Mouse (Mus musculus): ENCODE data around the gene Mosmo.

Mosmo gene

DNA sequence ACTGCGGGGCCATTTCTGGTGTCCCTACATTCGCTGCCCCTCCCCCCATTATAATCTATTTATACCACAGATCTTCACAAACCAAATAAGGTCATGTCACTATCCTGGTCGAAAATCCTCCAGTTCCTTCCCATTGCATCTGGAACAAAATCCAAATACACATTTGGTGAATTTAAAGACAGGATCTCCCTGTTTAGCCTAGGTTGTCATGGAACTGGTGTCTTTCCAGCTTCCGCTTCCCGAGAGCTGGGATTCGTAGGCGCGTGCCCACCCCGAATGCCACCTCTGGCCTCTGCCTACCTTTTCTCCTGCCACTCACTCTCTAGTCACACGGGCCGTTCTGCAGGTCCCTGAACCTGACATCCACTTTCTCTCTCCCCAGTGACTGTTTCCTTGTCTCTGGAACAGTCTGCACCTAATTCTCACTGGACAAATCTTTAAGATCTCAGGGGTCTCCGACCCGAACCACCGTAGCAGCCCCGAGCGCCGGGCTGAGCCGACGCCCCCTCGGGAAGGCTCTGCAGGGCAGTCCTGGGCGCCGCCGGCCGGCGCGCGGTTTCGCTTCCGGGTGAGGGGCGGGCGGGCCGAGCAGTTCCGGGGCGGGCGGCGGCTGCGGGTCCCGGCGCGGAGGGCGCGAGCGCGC lies at the start of gene Mosmo:
Mosmo (plus strand) TSS at position 618 of the 643 bp plus-strand sequence.
- DNase-seq (ENCODE audit: low read depth, low spot score) = peak; percentile 61

DNA sequence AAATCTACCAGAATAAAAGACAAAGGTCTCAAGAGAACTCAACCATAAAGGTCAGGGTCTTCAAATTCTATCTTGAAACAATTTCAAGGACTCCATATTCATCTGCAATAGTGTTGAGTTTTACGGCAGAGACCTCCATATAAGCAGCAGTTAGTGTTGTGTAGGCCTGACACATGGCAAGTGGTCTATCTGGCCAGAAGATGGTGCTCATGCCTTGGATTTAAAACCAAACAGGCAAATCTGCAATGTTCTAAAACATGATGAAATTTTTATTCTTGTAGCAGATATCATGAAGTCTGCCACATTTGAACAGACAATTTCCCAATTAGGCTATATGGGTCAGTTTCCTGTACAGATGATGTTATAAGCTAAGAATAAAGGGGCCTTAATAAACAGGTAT lies 44.9 kb upstream of the Mosmo start:
- no peak for DNase-seq (ENCODE audit: low read depth, low spot score)

DNA sequence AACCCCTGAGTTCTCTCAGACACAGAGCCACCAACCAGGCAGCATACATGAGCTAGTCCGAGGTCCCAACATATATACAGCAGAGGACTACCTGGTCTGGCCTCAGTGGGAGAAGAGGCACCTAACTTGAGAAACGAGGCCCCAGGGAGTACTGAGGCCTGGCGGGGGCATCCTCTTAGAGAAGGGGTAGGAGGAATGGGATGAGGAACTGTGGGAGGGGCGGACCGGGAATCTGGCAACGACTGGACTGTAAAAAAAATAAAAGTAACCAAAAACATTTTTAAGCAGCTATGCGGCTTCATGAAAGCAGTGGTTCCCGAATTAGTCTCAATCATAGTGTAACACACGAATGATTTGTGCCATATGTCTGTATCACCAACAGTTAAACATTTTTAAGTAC lies 43.1 kb upstream of the Mosmo start:
- no peak for DNase-seq (ENCODE audit: low read depth, low spot score)

DNA sequence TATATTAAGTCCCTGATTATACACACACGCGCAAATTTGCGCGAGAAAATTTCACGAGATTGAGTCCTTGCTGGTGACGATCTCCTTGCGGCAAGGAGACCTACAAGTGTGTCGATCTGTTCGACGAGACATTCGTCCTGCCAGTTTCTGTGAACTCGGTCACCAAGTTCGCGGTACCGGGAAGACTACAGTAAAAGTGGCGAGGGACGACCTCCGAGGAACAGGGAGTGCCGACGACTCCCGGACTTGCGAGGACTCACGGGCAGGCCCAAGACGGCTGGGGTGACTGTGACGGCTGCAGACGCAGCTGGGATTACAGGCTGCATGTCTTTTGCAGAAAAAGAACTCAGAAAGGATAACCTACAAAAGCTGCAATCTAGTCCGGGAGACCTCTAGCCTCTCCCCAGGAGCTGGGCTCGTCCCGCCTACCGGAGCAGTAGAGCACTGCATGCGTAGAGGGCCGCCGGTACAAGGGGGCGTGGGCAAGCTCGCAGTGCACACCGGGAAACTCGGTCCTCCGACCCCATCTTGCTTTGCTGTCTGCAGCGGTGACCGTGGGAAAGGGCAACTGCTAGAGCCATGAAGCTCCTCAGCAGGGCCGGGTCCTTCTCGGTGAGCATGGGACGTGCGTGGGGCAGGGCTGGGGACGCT lies 42.6 kb upstream of the Mosmo start, which contains the start of gene Uqcrc2:
Uqcrc2 (plus strand) TSS at position 466 of the 651 bp plus-strand sequence.
- DNase-seq (ENCODE audit: low read depth, low spot score) = peak; percentile 83

DNA sequence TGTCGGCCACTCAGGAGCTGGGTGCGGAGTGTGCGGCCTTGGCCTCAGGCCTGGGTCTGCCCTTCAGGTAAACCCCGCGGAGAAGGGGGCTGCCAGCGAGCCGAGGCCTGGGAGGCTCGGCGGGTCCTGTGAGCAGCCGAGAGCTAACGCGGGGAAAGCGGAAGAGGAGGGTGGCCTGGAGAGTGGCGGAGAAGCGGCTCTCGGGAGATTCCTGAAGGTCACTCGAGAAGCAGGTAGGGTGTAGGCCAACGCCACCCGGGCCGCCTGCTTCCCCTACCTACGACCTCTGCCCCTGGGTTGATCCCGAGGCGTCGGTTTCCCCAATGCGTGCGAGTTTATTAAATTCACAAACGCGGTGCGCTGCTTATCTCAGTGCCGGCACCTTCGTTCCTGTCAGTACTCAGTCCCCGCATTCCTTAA lies 42.0 kb upstream of the Mosmo start:
- no peak for DNase-seq (ENCODE audit: low read depth, low spot score)

DNA sequence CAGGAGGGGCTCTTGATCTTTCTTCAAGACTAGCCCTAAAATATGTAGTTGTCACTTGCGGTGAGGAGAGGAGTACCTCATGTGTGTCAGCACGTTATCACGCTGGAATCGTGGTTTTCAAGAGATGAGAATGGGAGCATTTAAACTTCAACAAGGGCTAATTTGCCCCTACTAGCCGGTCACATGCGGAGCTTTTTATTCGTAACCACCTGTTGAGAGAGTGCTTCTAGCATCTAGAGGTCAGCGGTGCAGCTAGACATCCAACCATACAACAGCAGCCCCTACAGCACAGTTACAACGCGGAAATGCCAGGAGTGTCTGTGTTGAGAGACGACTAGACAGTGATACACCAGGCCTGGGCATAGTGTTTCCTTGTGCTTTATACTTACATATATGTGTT lies 41.6 kb upstream of the Mosmo start:
- DNase-seq (ENCODE audit: low read depth, low spot score) = no peak

DNA sequence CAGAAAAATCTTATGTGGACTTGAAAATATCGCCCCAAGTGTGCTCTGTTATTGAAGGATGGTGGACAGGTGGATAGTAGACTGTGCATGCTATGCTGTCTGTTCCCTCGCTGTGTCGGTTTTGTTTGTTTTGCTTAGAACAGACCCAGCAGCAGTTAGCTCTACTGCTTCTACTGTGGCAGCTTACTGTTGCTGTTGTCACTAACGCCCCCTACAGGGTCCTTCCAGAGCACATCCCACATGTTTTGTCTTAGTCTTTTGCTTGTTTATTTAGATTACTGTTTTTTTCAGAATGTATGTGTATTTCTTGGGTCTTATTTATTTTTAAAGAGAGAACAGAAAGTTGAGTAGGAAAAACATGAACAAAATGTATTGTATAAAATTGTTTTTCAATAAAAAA lies 34.2 kb upstream of the Mosmo start:
- DNase-seq (ENCODE audit: low read depth, low spot score) = no peak

DNA sequence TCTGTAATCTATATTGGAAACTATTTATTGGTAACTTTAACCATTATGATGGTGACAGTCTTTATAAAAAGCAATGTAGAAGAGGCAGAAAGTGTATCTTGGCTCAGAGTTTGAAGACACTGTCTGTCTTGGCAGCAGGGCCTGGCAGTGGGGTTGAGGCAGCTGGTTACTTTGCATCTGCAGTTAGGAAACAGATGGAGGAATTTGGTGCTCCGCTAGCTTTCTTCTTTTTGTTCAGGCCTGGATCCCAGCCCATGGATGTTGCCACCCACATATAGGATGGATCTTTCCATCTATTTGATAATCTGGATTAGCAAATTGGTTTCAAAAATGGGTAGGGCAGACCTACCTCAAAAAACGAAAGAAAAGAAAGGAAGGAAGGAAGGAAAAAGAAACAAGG lies 29.6 kb upstream of the Mosmo start:
- no peak for DNase-seq (ENCODE audit: low read depth, low spot score)

DNA sequence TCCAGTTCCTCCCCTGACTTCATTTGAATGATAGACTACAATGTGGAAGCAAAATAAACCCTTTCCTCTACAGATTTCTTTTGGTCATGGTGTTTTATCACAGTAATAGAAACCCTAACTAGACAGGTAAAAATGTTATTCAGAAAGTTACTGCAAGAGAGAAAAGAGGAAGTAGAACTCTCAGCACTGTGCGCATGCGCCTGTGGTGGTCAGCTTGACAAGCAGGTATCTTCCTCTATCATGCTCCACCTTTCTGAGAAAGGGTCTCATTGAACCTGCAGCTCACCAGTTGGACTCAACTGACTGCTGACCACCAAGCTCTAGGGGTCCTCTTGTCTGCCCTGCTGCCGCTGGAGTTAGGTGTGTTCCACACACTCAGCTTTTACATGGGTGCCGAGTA lies 15.3 kb upstream of the Mosmo start:
- DNase-seq (ENCODE audit: low read depth, low spot score) = no peak

DNA sequence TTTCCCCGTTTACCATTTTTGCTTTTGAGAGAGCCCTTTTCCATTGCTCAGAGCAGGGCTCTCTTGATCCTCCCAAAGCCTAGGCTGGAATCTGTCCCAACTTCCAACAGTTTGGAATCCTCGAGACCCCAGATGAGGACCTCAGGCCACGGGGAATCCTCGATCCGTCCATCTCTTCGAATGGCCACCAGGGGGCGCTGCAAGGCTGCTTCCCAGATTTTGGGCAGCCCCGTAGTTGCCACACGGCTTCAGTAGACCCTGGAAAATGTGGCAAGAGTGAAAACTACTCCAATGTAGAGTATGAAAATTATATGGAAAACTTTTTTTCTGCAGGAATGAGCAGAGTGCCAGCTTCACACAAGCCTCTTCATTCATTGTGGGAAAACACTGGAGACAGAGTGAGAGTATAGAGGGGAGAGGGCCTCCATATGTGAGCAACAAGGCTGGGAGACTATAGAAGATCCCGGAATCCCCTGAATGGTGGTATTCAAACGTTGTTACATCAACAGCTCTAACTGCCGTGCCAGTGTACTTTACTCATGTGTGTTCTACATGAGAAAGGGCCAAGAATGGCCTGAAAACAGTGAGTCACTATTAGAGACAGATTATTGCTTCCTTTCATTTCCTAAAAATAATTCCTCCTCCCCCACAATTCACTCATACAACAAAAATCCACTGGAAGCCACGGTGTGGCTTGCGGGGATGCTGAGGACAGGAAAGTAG lies 7.1 kb upstream of the Mosmo start, which contains the start of gene Pdzd9:
Pdzd9 (minus strand) TSS at position 191 of the 723 bp plus-strand sequence.
- DNase-seq (ENCODE audit: low read depth, low spot score) = peak; percentile 57

DNA sequence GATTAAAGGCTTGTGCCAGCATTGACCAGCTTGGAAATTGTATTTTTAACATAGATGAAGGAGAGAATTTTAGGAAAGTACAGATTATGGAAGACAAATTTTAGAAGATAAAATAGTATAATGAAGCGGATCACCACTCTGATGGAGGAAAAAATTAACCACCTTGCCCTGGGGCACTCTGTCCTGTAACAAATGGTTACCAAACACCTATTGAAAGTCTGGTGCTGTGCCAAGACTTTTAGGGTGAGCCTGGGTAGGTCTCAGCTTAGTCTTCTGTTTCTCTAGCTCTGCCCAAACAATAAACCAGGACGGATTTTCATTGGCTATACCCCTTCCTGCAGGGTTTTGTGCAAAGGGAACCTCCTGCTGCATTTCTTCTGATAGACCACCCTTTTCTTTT lies 6.1 kb upstream of the Mosmo start:
- no peak for DNase-seq (ENCODE audit: low read depth, low spot score)

DNA sequence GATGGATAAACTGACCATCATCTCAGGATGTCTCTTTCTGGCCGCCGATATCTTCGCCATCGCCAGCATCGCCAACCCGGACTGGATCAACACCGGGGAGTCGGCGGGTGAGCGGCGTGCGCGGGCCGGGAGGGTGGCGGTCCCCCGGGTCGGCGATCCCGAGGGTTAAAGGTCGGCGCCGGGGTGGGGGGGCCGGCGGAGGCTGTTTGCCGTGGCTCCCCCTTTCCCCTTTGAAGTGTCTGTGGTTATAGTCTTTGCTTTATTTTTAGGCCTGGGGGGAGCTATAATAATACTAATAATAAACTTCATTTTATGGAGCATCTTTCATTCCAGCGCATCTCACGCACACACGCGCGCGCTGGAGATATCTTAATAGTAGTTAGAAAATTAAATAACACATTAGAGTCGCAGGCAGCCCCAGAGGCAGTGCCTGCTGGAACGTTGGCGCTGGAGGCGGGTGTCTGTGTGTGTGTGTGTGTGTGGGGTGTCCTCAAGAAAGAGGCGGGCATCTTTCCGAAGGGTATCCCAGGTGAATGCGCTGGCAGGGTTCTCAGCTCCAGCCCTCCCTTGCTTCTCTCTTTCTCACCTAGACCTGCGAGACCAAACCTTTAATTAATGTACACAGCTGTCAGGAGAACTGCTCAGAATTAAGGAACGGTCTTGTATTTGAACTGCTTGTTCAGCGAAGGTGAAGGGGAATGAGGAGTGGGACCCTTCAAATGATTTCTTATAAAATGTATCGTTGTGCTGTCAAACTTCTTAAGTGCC lies 530 bp downstream of the Mosmo start:
- DNase-seq (ENCODE audit: low read depth, low spot score) = no peak

DNA sequence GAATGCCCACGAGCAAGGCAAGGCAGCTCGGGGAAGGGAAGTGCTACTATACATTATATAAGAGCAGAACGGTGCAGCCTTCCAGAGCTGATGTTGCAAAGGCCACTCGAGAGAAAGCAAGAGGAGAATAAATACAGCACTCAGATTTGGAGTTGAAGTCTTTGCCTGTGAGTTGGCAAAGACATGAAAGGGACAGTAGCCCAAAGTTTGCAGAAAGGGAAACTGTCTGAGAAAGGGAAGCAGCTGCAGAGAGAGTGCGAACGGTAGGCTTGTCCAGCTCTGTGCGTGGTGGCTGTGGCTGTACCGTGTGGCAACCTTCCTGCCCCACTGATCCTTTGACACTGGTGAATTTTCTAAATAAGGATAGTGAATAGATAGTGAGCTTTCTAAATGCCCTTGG lies 1.6 kb downstream of the Mosmo start:
- no peak for DNase-seq (ENCODE audit: low read depth, low spot score)

DNA sequence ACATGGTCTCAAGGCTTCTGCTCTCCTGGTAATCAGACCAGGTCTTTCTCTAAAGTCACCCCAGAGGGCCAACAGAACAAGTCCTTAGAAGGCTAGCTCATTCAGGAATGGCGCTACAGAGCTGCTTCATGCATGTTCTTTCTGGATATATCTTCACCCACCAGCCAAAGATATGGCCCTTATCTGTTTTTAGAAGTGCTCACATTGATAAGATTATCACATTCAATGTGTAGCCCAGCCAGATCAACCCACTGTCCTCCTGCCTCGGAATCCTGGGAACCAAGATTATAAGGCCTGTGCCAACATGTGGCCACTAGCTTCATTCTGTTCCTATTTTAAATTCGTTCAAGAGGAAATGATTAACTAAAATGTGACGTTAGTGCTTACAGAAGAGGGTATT lies 4.6 kb downstream of the Mosmo start:
- DNase-seq (ENCODE audit: low read depth, low spot score) = no peak

DNA sequence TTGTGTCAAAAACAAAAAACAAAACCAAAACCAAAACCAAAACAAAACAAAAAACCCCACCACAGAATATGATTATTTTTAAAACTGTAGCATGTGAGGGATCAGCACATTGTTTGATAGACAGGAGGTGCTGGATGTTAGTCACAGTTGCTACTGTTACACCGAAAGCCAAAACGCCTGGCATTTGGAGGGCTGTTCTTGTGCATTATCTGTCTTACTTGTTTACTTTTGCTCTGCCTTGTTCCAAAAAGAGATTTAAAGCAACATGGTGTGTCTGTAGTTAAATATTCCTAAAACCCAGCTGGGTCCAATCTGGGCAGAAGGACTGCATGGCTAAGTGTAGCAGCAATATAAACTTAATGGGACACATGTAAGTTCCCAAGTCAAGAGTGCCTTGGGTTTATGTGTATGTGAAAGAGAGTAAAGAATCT lies 7.3 kb downstream of the Mosmo start:
- DNase-seq (ENCODE audit: low read depth, low spot score) = no peak

DNA sequence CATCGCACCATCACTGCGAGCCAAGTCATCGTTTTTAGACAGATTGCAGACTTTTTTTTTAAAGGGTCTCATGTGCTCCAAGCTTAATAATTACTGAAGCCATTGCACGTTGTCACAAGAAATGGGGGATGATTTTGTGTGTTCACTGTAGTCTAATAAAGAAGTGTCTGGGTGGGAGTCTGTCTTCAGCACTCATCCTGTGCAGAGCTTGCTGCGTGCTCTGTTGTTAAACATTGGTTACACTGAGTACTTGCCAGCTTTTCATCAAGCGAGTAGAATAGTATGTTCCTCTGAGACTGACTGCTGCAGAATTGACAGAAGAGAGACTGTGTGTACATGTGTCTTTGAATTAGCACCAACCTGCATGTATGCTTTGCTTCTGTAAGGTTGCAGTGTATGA lies 7.8 kb downstream of the Mosmo start:
- DNase-seq (ENCODE audit: low read depth, low spot score) = no peak

DNA sequence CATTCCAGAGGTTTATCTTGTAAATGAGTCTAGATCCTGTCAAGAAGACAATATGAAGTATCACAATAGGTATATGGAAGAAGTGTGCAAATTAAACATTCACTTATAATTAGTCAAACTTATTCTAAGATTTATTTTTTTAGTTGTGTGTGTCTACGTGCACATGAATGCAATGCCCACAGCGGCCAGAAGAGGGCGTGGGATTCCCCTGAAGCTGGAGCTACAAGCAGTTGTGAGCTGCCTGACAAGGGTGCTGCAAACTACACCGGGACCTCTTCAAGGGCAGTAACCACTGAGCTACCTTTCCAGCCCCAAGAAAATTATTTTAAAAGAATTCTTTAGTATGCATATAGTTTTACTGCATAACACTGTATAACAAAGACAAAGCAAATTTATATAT lies 13.2 kb downstream of the Mosmo start:
- no peak for DNase-seq (ENCODE audit: low read depth, low spot score)

DNA sequence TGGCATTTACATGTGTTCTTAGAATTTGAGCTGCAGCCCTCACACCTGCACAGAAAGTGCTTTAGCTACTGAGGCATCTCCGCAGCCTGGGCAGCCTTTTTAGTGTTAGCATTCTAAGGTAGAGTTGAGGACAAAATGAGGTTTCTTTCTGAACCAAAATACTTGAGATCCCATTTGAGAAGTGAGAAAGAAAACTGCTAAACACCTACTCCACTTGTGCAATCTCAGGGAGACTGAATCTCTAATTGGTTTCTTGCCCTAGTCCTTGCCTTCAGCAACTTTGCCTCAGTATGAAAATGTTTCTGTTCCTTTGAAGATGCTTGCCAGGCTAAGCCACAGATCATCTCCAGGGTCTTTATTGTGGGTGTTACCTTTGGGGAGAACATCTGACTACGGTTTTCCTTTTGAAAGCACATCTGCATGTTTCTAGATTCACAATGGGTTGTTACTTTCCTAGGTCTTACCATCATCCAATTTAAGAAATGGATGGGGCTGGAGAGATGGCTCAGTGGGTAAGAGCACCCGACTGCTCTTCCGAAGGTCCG lies 16.5 kb downstream of the Mosmo start:
- DNase-seq (ENCODE audit: low read depth, low spot score) = no peak

DNA sequence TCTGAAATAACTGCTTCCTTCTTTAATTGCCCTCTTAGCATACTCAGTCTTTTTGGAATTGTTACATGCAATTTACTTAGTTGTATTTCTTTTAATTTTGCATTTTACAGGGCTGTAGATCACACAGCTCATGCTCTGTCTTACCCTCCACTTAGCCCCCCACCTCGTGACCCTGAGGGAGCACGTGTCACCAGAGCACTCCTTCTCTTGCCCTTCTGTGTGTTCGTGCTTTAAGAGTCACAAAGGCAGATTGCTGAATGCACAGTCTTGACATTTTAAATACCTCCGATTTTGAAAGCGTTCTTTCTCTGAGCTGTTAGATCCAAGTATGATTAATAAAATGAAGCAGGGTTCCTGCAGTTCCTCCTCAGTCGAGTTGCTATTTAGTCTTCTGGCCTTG lies 17.8 kb downstream of the Mosmo start:
- no peak for DNase-seq (ENCODE audit: low read depth, low spot score)

DNA sequence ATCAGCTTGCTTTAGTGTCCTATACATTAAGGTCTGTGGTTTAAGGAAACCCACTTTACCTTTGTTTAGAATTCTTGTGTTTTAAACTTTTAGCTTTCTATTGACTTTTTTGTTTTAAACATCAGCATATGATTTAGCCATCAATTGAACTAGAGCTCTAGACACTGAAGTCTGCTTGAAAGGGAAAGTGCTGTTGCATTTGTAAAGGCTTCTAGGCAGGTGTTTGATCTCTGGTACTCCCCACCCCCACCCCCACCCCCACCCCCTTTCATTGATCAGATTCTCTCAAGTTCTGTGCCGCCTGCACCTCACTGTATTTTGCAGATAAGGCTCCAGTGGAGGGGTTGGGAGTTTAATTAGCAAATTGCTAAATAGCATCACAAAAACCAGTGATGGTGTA lies 18.2 kb downstream of the Mosmo start:
- no peak for DNase-seq (ENCODE audit: low read depth, low spot score)

DNA sequence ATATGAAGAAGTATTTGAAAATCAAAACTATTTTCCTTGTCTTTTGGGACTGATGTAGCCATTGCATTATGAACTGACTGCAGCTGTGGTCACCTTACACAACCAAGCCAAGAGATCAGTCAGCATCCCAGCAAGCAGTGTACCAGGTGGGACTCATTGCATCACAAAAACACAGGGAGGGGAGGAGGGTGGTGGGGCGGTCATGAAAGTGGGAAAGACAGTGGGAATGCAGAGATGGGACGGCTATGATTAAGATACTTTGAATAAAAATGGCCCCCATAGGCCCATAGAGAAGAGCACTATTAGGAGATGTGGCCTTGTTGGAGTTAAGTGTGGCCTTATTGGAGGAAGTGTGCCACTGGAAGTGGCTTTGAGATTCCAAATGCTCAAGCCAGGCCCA lies 18.9 kb downstream of the Mosmo start:
- no peak for DNase-seq (ENCODE audit: low read depth, low spot score)

DNA sequence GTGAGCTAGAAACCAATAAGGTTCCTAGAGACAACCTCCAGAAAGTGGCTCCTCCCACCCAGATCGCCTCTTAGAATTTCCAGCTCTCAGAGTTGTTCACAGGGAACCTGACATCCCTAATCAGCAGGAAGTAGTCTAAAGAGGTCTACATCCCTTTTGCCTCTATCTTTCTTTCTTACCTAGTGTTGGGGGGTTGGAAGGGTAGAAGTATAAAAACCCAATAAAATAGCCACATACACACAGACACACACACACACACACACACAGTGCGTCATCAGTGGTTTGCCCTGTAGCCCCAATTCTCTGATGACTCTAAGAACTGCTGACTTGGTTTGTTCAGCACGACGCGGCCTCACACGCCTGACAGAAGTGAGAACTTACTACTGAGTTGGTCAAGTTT lies 22.2 kb downstream of the Mosmo start:
- no peak for DNase-seq (ENCODE audit: low read depth, low spot score)

All from retina, postnatal 7 days (tissue).